ENCODE assay signal across 8 mouse cellular contexts in genomic region chr5:65724311-65725054, GRCm38 (mm10). TPM values are rescaled to one million over a fixed set of nuclear protein-coding genes. Genes with fewer than 3 reads are reported as not detected.
A peak's percentile ranks its signal among the peaks of the same experiment; 100 is the strongest.
DNase-seq lines count a peak whose midpoint lies in the region; ATAC-seq and TF ChIP-seq lines count a peak whose summit lies in the region.

No protein-coding gene starts in this region.

- peak overlapping the region; percentile 52 for H3K9ac ChIP-seq in limb, embryonic 14.5 days (ENCODE audit: low read depth, low read length, severe bottlenecking)
- H3K9ac ChIP-seq in midbrain, embryonic 16.5 days (ENCODE audit: low read depth, low read length): peak overlapping the region; percentile 47

- peak; percentile 95 for DNase-seq in A20 (ENCODE audit: low read depth, low spot score)
- DNase-seq in heart, adult 9 months (ENCODE audit: low spot score in 2 of 2): peak; percentile 70 to 83
- peak; percentile 89 for DNase-seq in kidney, adult 9 months
- DNase-seq in limb, embryonic 14.5 days (ENCODE audit: low spot score): peak; percentile 81
- DNase-seq in spleen, postnatal 10 days (ENCODE audit: low spot score in 2 of 2): peak; percentile 68 to 79

- no peaks in the 10 kb centered on the region for H3K36me3 ChIP-seq in limb, embryonic 14.5 days (ENCODE audit: control insufficient read depth, insufficient read depth, low read length)
- no peaks in the 10 kb centered on the region for H3K36me3 ChIP-seq in midbrain, embryonic 16.5 days (ENCODE audit: control insufficient read depth, insufficient read depth, low read length)

- no peaks in the 10 kb centered on the region for H3K9me3 ChIP-seq in limb, embryonic 14.5 days (ENCODE audit: control insufficient read depth, low read length)
- no peaks in the 10 kb centered on the region for H3K9me3 ChIP-seq in midbrain, embryonic 16.5 days (replicated peaks; ENCODE audit: control insufficient read depth, low read length, poor library complexity, severe bottlenecking)

- TF ChIP-seq CTCF in bone marrow macrophage, adult 2 months (IDR thresholded peaks at IDR 0.05; ENCODE audit: low read depth, low read length): no peak
- no peak for TF ChIP-seq CTCF in embryonic fibroblast, embryonic 13.5 days (IDR thresholded peaks at IDR 0.05; ENCODE audit: borderline replicate concordance, insufficient read depth, low read length)

- H3K4me2 ChIP-seq in limb, embryonic 14.5 days (replicated peaks; ENCODE audit: low read depth, low read length, severe bottlenecking): peak overlapping the region; percentile 70
- H3K4me2 ChIP-seq in midbrain, embryonic 16.5 days (ENCODE audit: low read length): peak overlapping the region; percentile 61

- H3K4me3 ChIP-seq in bone marrow macrophage, adult 2 months (ENCODE audit: insufficient read depth, low read length): peak overlapping the region; percentile 51
- peak overlapping the region; percentile 23 for H3K4me3 ChIP-seq in embryonic fibroblast, embryonic 13.5 days (ENCODE audit: insufficient read depth, low read length)
- H3K4me3 ChIP-seq in limb, embryonic 14.5 days (replicated peaks; ENCODE audit: low read length): peak overlapping the region; percentile 42
- H3K4me3 ChIP-seq in midbrain, embryonic 16.5 days (ENCODE audit: low read depth, low read length): peak overlapping the region; percentile 42

- no peaks in the 10 kb centered on the region for H3K27me3 ChIP-seq in limb, embryonic 14.5 days (ENCODE audit: control insufficient read depth, insufficient read depth, low read length)
- H3K27me3 ChIP-seq in midbrain, embryonic 16.5 days (ENCODE audit: control insufficient read depth, insufficient read depth, low read depth, low read length): no peaks in the 10 kb centered on the region

- peaks cover 9% of the 10 kb centered on the region for H3K4me1 ChIP-seq in bone marrow macrophage, adult 2 months (ENCODE audit: control insufficient read depth, insufficient read depth, low read length)
- H3K4me1 ChIP-seq in embryonic fibroblast, embryonic 13.5 days (ENCODE audit: control insufficient read depth, insufficient read depth, low read length): no peaks in the 10 kb centered on the region
- 0 out of 2 replicates have a peak, but pooled peaks cover 2% of the 10 kb centered on the region for H3K4me1 ChIP-seq in limb, embryonic 14.5 days (ENCODE audit: control insufficient read depth, insufficient read depth, low read length)
- peaks cover 2% of the 10 kb centered on the region; the same call in 1 of the 2 replicates for H3K4me1 ChIP-seq in midbrain, embryonic 16.5 days (ENCODE audit: control insufficient read depth, insufficient read depth, low read length)

- ATAC-seq in limb, embryonic 14.5 days (ENCODE audit: low FRiP score, low read depth): peak; percentile 91
- ATAC-seq in midbrain, embryonic 16.5 days: peak; percentile 88

- peak overlapping the region; percentile 91 for H3K27ac ChIP-seq in bone marrow macrophage, adult 2 months (ENCODE audit: insufficient read depth, low read depth, low read length)
- peak overlapping the region; percentile 62 for H3K27ac ChIP-seq in embryonic fibroblast, embryonic 13.5 days (ENCODE audit: insufficient read depth, low read length)
- H3K27ac ChIP-seq in limb, embryonic 14.5 days (replicated peaks; ENCODE audit: low read depth, low read length): peak overlapping the region; percentile 88
- H3K27ac ChIP-seq in midbrain, embryonic 16.5 days (ENCODE audit: low read length): peak overlapping the region; percentile 56

- no peak for TF ChIP-seq POLR2A in bone marrow macrophage, adult 2 months (IDR thresholded peaks at IDR 0.05; ENCODE audit: borderline replicate concordance, low read depth, low read length)
- peak; percentile 39; the same call in 1 of the 2 replicates for TF ChIP-seq POLR2A in embryonic fibroblast, embryonic 13.5 days (IDR thresholded peaks at IDR 0.05; ENCODE audit: low read depth, low read length)
- TF ChIP-seq POLR2A in limb, embryonic 14.5 days (IDR thresholded peaks at IDR 0.05; ENCODE audit: borderline replicate concordance, extremely low read depth, insufficient read depth, insufficient read length): no peak

- WGBS in limb, embryonic 14.5 days: 2% methylated on average over 23 of the region's 23 CpGs
- WGBS in midbrain, embryonic 16.5 days: under 1% methylated on average over 23 of the region's 23 CpGs

RNA-seq across cellular contexts. Expression of gene Pds5a, which starts 26.4 kb away (rescaled TPM):
- polyA plus RNA-seq in bone marrow macrophage, adult 2 months (2012; ENCODE audit: insufficient read depth, insufficient read length, missing spikeins): 101 and 103 TPM in 2 replicates
- polyA plus RNA-seq in embryonic fibroblast, embryonic 13.5 days (2011; ENCODE audit: insufficient read length, low read depth, missing spikeins): 203 and 225 TPM in 2 replicates
- 90.6 and 90.8 TPM in 2 replicates for polyA plus RNA-seq in limb, embryonic 14.5 days (2012; rRNA removed)
- polyA plus RNA-seq in limb, embryonic 14.5 days (2014; fragmentation: Nextera tagmentation; extraction: Ambion mirVana): 82.7 and 95.3 TPM in 2 replicates
- polyA plus RNA-seq in midbrain, embryonic 16.5 days (2015; fragmentation: Nextera tagmentation; extraction: Ambion mirVana): 35.8 and 45.4 TPM in 2 replicates

RNA-seq across cellular contexts. Expression of gene N4bp2, which starts 38.8 kb away (rescaled TPM):
- 8.1 and 10.1 TPM in 2 replicates for polyA plus RNA-seq in bone marrow macrophage, adult 2 months (2012; ENCODE audit: insufficient read depth, insufficient read length, missing spikeins)
- polyA plus RNA-seq in embryonic fibroblast, embryonic 13.5 days (2011; ENCODE audit: insufficient read length, low read depth, missing spikeins): 13.6 and 15.4 TPM in 2 replicates
- polyA plus RNA-seq in limb, embryonic 14.5 days (2012; rRNA removed): 31.3 and 31.8 TPM in 2 replicates
- polyA plus RNA-seq in limb, embryonic 14.5 days (2014; fragmentation: Nextera tagmentation; extraction: Ambion mirVana): 39.1 and 40.7 TPM in 2 replicates
- 14.2 and 19.0 TPM in 2 replicates for polyA plus RNA-seq in midbrain, embryonic 16.5 days (2015; fragmentation: Nextera tagmentation; extraction: Ambion mirVana)

Comparison
In these comparisons a context has a peak if more than half of its experiments do, and no peak if none do; other contexts are left out.
1. Peak in every context shown above with its lines: DNase-seq, ATAC-seq, H3K4me3 ChIP-seq and H3K27ac ChIP-seq.